8 mouse cellular contexts compared by ENCODE assay signal in genomic region chr11:116843261-116844233, GRCm38 (mm10). TPM values are rescaled to one million over a fixed set of nuclear protein-coding genes. Genes with fewer than 3 reads are reported as not detected.
A peak's percentile ranks its signal among the peaks of the same experiment; 100 is the strongest.
DNase-seq lines count a peak whose midpoint lies in the region; ATAC-seq lines count a peak whose summit lies in the region.

Mettl23 (plus strand) TSS chr11:116843278.
Jmjd6 (minus strand) TSS chr11:116843449.

- H3K36me3 ChIP-seq in heart, embryonic 14.5 days (ENCODE audit: control insufficient read depth, insufficient read depth, low read length): peaks cover 54% of the 10 kb centered on the region
- H3K36me3 ChIP-seq in liver, embryonic 13.5 days: peaks cover 62% of the 10 kb centered on the region
- peaks cover 16% of the 10 kb centered on the region for H3K36me3 ChIP-seq in stomach, embryonic 16.5 days (ENCODE audit: control insufficient read depth, insufficient read depth, low read length)

- peak within 1 kb of the TSS; percentile 89 for H3K4me2 ChIP-seq in heart, embryonic 14.5 days (ENCODE audit: low read length)
- peak within 1 kb of the TSS; percentile 85 for H3K4me2 ChIP-seq in liver, embryonic 13.5 days
- peak within 1 kb of the TSS; percentile 92 for H3K4me2 ChIP-seq in stomach, embryonic 16.5 days (ENCODE audit: low read depth, low read length)

- peak; percentile 92 for DNase-seq in c-Kit-negative CD71-positive TER-119-positive erythroid progenitor cells, embryonic 14.5 days (ENCODE audit: low read depth, low spot score)
- DNase-seq in fibroblast of lung, adult 2 months (ENCODE audit: low read depth): peak; percentile 96
- peak; percentile 99 for DNase-seq in kidney, postnatal 14 days
- DNase-seq in liver, embryonic 13.5 days: peak; percentile 96
- peak; percentile 95 for DNase-seq in neural tube, embryonic 10.5 days (ENCODE audit: extremely low spot score, low spot score)

- WGBS in heart, embryonic 14.5 days: under 1% methylated on average over 72 of the region's 72 CpGs
- under 1% methylated on average over 72 of the region's 72 CpGs for whole genome bisulfite sequencing in liver, embryonic 13.5 days (ENCODE audit: insufficient replicate concordance)
- WGBS in stomach, embryonic 16.5 days: under 1% methylated on average over 72 of the region's 72 CpGs

- ATAC-seq in CD4-positive, CD25-positive, alpha-beta regulatory T cell, adult 4 months: peak; percentile 89
- peak; percentile 93 for ATAC-seq in heart, embryonic 14.5 days (ENCODE audit: insufficient number of reproducible peaks, insufficient read depth, low FRiP score, low read depth)
- peak; percentile 95 for ATAC-seq in liver, embryonic 13.5 days (ENCODE audit: low read depth)
- ATAC-seq in stomach, embryonic 16.5 days (ENCODE audit: insufficient read depth, low FRiP score): peak; percentile 95

- H3K4me3 ChIP-seq in heart, embryonic 14.5 days (ENCODE audit: control insufficient read depth in 1 of 2, insufficient read depth in 1 of 2, low read depth in 1 of 2, low read length in 2 of 2): peak within 1 kb of the TSS; percentile 85 to 89
- peak within 1 kb of the TSS; percentile 84 for H3K4me3 ChIP-seq in liver, embryonic 13.5 days (replicated peaks)
- H3K4me3 ChIP-seq in stomach, embryonic 16.5 days (replicated peaks; ENCODE audit: low read length): peak within 1 kb of the TSS; percentile 91

- H3K9me3 ChIP-seq in heart, embryonic 14.5 days (ENCODE audit: control insufficient read depth, low read length): no peaks in the 10 kb centered on the region
- no peaks in the 10 kb centered on the region for H3K9me3 ChIP-seq in liver, embryonic 13.5 days (replicated peaks)
- no peaks in the 10 kb centered on the region for H3K9me3 ChIP-seq in stomach, embryonic 16.5 days (replicated peaks; ENCODE audit: control insufficient read depth, low read length)

- peak within 1 kb of the TSS; percentile 91 for H3K9ac ChIP-seq in heart, embryonic 14.5 days (ENCODE audit: low read length)
- H3K9ac ChIP-seq in liver, embryonic 13.5 days: peak within 1 kb of the TSS; percentile 93
- peak within 1 kb of the TSS; percentile 91 for H3K9ac ChIP-seq in stomach, embryonic 16.5 days (ENCODE audit: low read length)

- no peaks in the 10 kb centered on the region for H3K27me3 ChIP-seq in heart, embryonic 14.5 days (ENCODE audit: control insufficient read depth, insufficient read depth, low read length)
- no peaks in the 10 kb centered on the region for H3K27me3 ChIP-seq in liver, embryonic 13.5 days
- no peaks in the 10 kb centered on the region for H3K27me3 ChIP-seq in stomach, embryonic 16.5 days (ENCODE audit: control insufficient read depth, insufficient read depth, low read length)

- peaks cover 7 to 29% of the 10 kb centered on the region in 2 experiments for H3K4me1 ChIP-seq in heart, embryonic 14.5 days (ENCODE audit: control insufficient read depth in 2 of 2, insufficient read depth in 2 of 2, low read length in 2 of 2)
- H3K4me1 ChIP-seq in liver, embryonic 13.5 days (replicated peaks): peaks cover 74% of the 10 kb centered on the region
- peaks cover 36% of the 10 kb centered on the region for H3K4me1 ChIP-seq in stomach, embryonic 16.5 days (ENCODE audit: control insufficient read depth, insufficient read depth, low read length)

- H3K27ac ChIP-seq in heart, embryonic 14.5 days (replicated peaks in 1 of 2; ENCODE audit: control insufficient read depth in 1 of 2, insufficient read depth in 1 of 2, low read depth in 2 of 2, low read length in 2 of 2): peak within 1 kb of the TSS; percentile 95 to 98
- peak within 1 kb of the TSS; percentile 97 for H3K27ac ChIP-seq in liver, embryonic 13.5 days
- H3K27ac ChIP-seq in stomach, embryonic 16.5 days (ENCODE audit: low read length): peak within 1 kb of the TSS; percentile 100

RNA-seq across cellular contexts. Expression of gene Mettl23, which starts in this region (rescaled TPM):
- polyA plus RNA-seq in CD4-positive, CD25-positive, alpha-beta regulatory T cell, adult 4 months (2017; shearing (Covaris generic)): 100 to 1,000 TPM; 161 to 189 TPM
- 70.9 and 79.2 TPM in 2 replicates for polyA plus RNA-seq in heart, embryonic 14.5 days (2014; fragmentation: Nextera tagmentation; extraction: Ambion mirVana)
- polyA plus RNA-seq in liver, embryonic 13.5 days (2015; fragmentation: Nextera tagmentation; extraction: Ambion mirVana): 44.2 and 47.0 TPM in 2 replicates
- polyA plus RNA-seq in stomach, embryonic 16.5 days (2015; fragmentation: Nextera tagmentation; extraction: Ambion mirVana): 51.9 and 58.9 TPM in 2 replicates

RNA-seq across cellular contexts. Expression of gene Jmjd6, which starts in this region (rescaled TPM):
- polyA plus RNA-seq in CD4-positive, CD25-positive, alpha-beta regulatory T cell, adult 4 months (2017; shearing (Covaris generic)): 10 to 100 TPM; 48.1 to 62.6 TPM
- polyA plus RNA-seq in heart, embryonic 14.5 days (2014; fragmentation: Nextera tagmentation; extraction: Ambion mirVana): 59.0 and 63.7 TPM in 2 replicates
- 38.1 and 40.1 TPM in 2 replicates for polyA plus RNA-seq in liver, embryonic 13.5 days (2015; fragmentation: Nextera tagmentation; extraction: Ambion mirVana)
- polyA plus RNA-seq in stomach, embryonic 16.5 days (2015; fragmentation: Nextera tagmentation; extraction: Ambion mirVana): 68.8 and 69.1 TPM in 2 replicates

Comparison
In these comparisons a context has a peak if more than half of its experiments do, and no peak if none do; other contexts are left out.
1. Peak in every context shown above with its lines: DNase-seq, ATAC-seq, H3K4me3 ChIP-seq and H3K27ac ChIP-seq.